Mouse (Mus musculus) heart, embryonic 11.5 days (tissue): ENCODE data around the gene Snrnp25. TPM values are rescaled to one million over a fixed set of nuclear protein-coding genes. Genes with fewer than 3 reads are reported as not detected.
"Not testable (repeated sequence)": the region's sequence is repeated elsewhere in the genome, so short reads cannot be mapped to it uniquely, and the experiment has no call there.

ENCODE experiments used
- ATAC-seq: fragments of 200-750 bp; cut with Nextera tagmentation; replicated peaks from 2 replicates; pipeline ENCODE4 v1.8.0; 2017; ENCODE audit warnings: moderate library complexity; ENCODE audit not compliant: insufficient number of reproducible peaks, low FRiP score, low TSS enrichment
- H3K27ac ChIP-seq: fragments of 300-500 bp; sonication (generic); 2 replicates; pipeline ENCODE4 v1.5.1; 2014; ENCODE audit warnings: mild to moderate bottlenecking, low read depth, low read length
- H3K27me3 ChIP-seq: fragments of 300-500 bp; sonication (generic); 2 replicates; pipeline ENCODE4 v1.6.1; 2014; ENCODE audit warnings: mild to moderate bottlenecking, low read length, mixed read lengths; ENCODE audit not compliant: control insufficient read depth, insufficient read depth
- H3K36me3 ChIP-seq: fragments of 300-500 bp; sonication (generic); 2 replicates; pipeline ENCODE4 v1.6.1; 2014; ENCODE audit warnings: mild to moderate bottlenecking, low read length, moderate library complexity, mixed read lengths; ENCODE audit not compliant: control insufficient read depth, insufficient read depth
- H3K4me1 ChIP-seq: fragments of 300-500 bp; sonication (generic); 2 replicates; pipeline ENCODE4 v1.6.1; 2014; ENCODE audit warnings: low read length; ENCODE audit not compliant: control insufficient read depth, insufficient read depth
- H3K4me2 ChIP-seq: fragments of 300-500 bp; sonication (generic); 2 replicates; pipeline ENCODE4 v1.6.1; 2014; ENCODE audit warnings: mild to moderate bottlenecking, moderate library complexity
- H3K4me3 ChIP-seq: fragments of 300-500 bp; sonication (generic); 2 replicates; pipeline ENCODE4 v1.5.1; 2014; ENCODE audit warnings: low read depth, low read length
- H3K9ac ChIP-seq: fragments of 300-500 bp; sonication (generic); 2 replicates; pipeline ENCODE4 v1.6.1; 2014; ENCODE audit warnings: mild to moderate bottlenecking, low read depth, low read length, moderate library complexity
- H3K9me3 ChIP-seq: fragments of 300-500 bp; sonication (generic); replicated peaks from 2 replicates; pipeline ENCODE4 v1.6.1; 2016; ENCODE audit warnings: low read length; ENCODE audit not compliant: control insufficient read depth
- WGBS: fragments of 180-500 bp; shearing (Covaris S2); extraction: QIAGEN DNeasy Blood & Tissue Kit; methylation state at CpG from one replicate; pipeline ENCODE4 v1.1.7; 2014; ENCODE audit not compliant: insufficient replicate concordance; 5-methylcytosine and 5-hydroxymethylcytosine counted together
- polyA plus RNA-seq: library from polyadenylated mRNA; unstranded; fragments of >200 nt; fragmentation: Nextera tagmentation; extraction: Ambion mirVana; gene quantifications from 2 replicates; pipeline ENCODE4 v1.2.1, GENCODE M21; 2014

The Snrnp25 gene
- polyA plus RNA-seq, 1 experiment from 2014 or later: 72.2 TPM

DNA sequence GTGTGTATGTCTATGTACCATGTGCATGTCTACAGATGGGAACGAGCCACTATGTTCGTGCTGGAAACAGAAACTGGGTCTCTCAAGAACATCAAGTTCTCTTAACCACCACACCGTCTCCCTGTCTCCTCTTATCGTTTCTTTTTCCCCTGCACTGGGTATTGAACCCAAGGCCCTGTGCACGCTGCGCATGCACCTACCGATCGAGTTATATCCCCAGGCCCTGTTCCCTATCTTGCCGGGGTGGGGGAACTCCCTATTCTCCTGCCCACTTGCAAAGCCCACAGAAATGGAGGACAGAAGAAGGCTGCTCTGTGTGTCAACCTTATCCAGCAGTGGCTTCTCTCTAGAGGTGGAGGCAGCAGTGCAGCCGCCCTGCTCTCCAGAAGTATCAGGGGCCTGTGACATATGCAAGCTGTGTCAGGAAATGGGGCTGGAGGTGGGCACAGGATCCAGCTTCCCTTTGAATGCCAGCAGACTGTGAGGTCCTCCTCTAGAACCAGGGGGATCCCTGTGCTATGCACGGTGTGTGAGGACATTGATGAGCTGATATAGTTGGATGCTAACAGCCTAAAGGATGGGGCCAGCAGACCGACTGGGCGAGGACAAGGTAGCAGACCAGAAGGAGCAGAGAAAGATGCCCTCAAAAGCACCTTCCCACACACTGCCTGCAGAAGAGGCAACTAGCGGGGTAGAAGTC is 6.8 kb upstream of the Snrnp25 start:
- WGBS: 63% methylated on average over 14 of the region's 14 CpGs
- no peak for ATAC-seq
- Histone ChIP-seq H3K4me3 (no peak overlapping the region), H3K9ac (no peak overlapping the region), H3K27me3 (0 out of 2 replicates have a peak, but pooled peaks cover 2% of the 10 kb centered on the region), H3K9me3 (no peaks in the 10 kb centered on the region), H3K4me2 (no peak overlapping the region), H3K36me3 (no peaks in the 10 kb centered on the region), H3K4me1 (peaks cover 12% of the 10 kb centered on the region), H3K27ac (no peak overlapping the region)

DNA sequence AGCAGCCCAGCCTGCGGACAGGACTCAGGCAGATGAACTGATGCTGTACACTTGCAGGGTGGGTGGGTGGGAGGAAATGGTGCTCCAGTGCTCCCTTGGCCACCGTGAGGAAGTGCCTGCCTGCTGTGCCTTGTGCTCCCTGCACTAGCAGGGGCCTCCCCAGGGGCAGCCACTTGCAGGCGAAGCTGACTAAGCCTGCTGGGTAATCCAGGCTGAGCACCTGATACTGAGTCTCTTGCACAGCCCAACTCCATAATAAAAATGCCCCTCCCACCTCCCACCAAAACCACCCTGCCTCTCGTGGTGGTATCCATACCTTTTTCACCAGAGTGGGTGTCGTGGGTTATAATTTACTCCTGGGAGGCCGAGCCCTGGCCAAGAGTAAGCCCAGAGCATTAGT is 6.0 kb upstream of the Snrnp25 start:
- 44% methylated on average over 6 of the region's 6 CpGs for WGBS
- Histone ChIP-seq H3K4me2 (no peak overlapping the region), H3K4me3 (no peak overlapping the region), H3K36me3 (no peaks in the 10 kb centered on the region), H3K27me3 (0 out of 2 replicates have a peak, but pooled peaks cover 2% of the 10 kb centered on the region), H3K9ac (no peak overlapping the region), H3K27ac (no peak overlapping the region), H3K9me3 (no peaks in the 10 kb centered on the region), H3K4me1 (peaks cover 12% of the 10 kb centered on the region)
- no peak for ATAC-seq

DNA sequence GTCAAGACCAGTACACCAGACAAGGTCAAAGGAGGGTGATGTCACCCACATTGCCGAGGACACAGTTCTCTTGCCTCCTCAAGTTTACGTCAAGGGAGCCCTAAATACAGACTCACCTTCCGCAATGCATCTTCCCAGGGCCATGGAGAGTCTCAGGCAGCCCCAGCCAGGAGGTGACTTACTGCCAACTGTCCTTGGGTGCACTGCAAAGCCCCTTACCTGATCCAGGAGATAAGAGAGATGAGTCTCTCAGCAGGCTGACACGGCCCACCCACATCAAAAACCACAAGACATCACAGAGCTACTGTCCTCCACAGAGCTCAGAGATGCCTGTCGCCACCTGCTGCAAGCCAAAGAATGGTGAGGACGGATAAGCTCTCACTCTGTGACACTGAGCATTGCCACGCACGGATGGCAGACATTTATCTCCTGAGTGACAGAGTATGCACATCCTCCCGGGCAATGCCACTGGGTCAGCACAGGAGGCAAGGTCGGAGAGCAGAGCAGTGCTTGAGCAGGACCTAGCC is 5.1 kb upstream of the Snrnp25 start, which contains the start of gene Il9r:
Gene Il9r, minus strand, starts transcription at position 205 of the 527 bp plus-strand sequence.
- no peaks in the 10 kb centered on the region for H3K9me3 ChIP-seq
- H3K27ac ChIP-seq: no peak within 1 kb of the TSS
- peaks cover 16% of the 10 kb centered on the region for H3K4me1 ChIP-seq
- H3K9ac ChIP-seq: no peak within 1 kb of the TSS
- H3K4me2 ChIP-seq: no peak within 1 kb of the TSS
- no peak within 1 kb of the TSS for H3K4me3 ChIP-seq
- H3K27me3 ChIP-seq: 0 out of 2 replicates have a peak, but pooled peaks cover 2% of the 10 kb centered on the region
- WGBS: 34% methylated on average over 10 of the region's 10 CpGs
- ATAC-seq: no peak
- H3K36me3 ChIP-seq: no peaks in the 10 kb centered on the region

DNA sequence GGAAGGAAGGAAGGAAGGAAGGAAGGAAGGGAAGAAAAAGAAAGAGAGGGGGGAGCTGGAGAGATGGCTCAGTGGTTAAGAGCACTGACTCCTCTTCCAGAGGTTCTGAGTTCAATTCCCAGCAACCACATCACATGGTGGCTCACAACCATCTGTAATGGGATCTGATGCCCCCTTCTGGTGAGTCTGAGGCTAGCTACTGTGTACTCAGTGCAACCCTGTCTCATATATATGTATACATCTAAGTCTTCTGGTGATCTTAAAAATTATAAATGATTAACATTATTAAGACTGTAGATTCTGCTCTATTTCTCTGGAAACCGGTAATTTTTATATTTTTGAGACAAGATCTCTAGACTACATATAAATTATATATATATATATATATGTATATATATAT is 4.2 kb upstream of the Snrnp25 start:
- H3K27me3 ChIP-seq, H3K9ac ChIP-seq, H3K4me2 ChIP-seq, ATAC-seq, H3K4me3 ChIP-seq, H3K9me3 ChIP-seq, H3K27ac ChIP-seq, H3K36me3 ChIP-seq: not testable (repeated sequence)
- peaks cover 18% of the 10 kb centered on the region for H3K4me1 ChIP-seq
- WGBS: 53% methylated on average over 1 of the region's 1 CpGs

DNA sequence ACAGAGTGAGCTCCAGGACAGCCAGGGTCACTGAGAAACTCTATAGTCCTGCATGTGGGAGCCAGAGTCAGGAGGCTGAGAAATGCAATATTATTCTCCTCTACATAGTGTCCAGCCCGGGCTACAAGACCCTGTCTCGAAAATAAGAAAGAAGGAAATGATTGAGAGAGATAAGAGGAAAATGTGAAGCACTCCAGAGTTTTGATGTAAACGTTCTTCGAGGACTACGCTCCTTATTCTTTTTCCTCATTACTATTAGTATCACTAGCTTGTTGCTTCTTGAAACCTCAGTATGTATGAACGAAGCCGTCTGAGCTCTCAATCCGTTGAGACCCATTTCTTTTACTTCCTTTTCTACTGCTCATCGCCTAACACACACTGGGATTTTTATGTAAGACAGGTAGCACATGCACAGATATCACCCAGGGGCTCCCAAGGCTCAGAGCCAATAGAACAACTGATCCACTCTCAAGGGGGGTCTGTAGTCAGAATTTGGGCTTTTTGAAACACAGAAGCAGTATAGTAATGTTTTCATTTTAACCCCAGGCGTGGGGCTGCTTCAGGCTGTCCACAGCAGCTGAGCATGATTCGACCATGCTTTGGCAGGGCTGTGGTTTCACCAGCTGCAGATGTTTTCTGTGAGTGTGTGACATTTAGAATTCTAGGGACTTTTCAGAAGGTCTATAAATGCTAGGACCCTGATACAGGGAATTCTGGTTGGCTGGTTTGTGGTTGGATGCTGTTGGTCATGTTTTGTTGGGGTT is 3.1 kb upstream of the Snrnp25 start:
- H3K9ac ChIP-seq: no peak overlapping the region
- no peak for ATAC-seq
- H3K4me1 ChIP-seq: peaks cover 17% of the 10 kb centered on the region
- H3K9me3 ChIP-seq: no peaks in the 10 kb centered on the region
- no peak overlapping the region for H3K27ac ChIP-seq
- H3K4me2 ChIP-seq: no peak overlapping the region
- H3K36me3 ChIP-seq: no peaks in the 10 kb centered on the region
- 0 out of 2 replicates have a peak, but pooled peaks cover 2% of the 10 kb centered on the region for H3K27me3 ChIP-seq
- WGBS: 71% methylated on average over 11 of the region's 11 CpGs
- H3K4me3 ChIP-seq: no peak overlapping the region

DNA sequence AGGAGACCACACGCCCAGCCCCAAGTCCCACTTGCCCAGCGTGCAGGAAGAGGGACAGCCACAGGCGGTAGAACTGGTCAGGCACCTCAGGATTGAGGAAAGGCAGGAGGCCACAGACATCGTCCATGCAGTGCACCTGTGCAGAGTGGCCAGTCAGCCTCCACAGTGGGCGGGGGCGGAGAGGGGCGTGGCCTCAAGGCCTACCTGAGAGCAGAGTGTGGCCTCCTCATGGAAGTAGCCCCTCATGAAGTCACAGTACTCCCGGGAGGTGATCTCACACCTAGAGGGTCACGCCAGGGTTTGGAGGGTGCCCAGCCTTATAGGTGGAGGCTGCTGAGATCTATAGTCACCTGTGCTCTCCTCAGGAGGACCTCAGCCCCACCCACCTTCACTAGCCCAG is 5.4 kb downstream of the Snrnp25 start:
- H3K9me3 ChIP-seq: no peaks in the 10 kb centered on the region
- no peak overlapping the region for H3K9ac ChIP-seq
- H3K27ac ChIP-seq: no peak overlapping the region
- H3K4me1 ChIP-seq: peaks cover 6% of the 10 kb centered on the region; the same call in 1 of the 2 replicates
- H3K4me3 ChIP-seq: no peak overlapping the region
- 80% methylated on average over 9 of the region's 9 CpGs for WGBS
- no peak overlapping the region for H3K4me2 ChIP-seq
- H3K27me3 ChIP-seq: no peaks in the 10 kb centered on the region
- H3K36me3 ChIP-seq: peaks cover 27% of the 10 kb centered on the region
- no peak for ATAC-seq

DNA sequence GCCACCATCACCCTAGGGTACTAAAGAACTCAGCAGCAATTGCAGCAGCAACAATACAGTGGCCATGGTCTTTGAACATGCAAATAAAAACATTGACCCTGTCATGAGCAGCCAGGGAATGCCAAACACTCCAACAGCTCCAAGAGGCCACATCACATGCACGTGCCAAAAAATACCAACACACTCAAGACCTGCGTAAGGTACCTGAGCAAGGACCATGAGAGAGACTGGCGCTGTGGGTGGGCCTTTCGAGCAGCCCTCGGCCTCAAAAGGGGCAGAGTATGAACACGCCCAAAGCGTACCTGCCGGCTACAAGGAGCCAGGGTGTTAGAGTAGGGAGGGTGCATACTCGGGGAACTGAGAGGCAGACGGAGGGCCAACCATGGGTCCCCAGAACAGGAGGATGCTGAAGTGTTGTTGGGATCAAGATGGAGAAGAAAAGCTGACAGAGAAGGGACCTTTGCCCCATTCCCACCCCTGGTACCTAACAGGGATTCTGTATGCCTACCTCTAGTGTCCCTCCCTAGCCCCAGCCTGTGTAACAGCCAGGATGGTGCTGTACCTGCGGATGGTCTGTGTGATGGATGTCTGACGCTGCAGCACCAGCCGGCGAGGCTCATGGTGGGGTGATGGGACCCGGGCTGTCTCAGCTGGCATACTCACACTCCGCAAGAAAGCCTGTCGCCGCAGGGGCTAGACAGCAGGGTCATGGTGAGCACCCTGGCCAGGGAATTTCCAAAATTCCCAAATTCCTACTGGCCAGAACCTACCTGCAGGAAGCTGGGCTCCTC is 10.4 kb downstream of the Snrnp25 start:
- Histone ChIP-seq H3K36me3 (peaks cover 22% of the 10 kb centered on the region), H3K9ac (no peak overlapping the region), H3K9me3 (no peaks in the 10 kb centered on the region), H3K27ac (no peak overlapping the region), H3K4me1 (peaks cover 16% of the 10 kb centered on the region), H3K4me2 (no peak overlapping the region), H3K4me3 (no peak overlapping the region), H3K27me3 (no peaks in the 10 kb centered on the region)
- 90% methylated on average over 18 of the region's 18 CpGs for WGBS
- no peak for ATAC-seq

DNA sequence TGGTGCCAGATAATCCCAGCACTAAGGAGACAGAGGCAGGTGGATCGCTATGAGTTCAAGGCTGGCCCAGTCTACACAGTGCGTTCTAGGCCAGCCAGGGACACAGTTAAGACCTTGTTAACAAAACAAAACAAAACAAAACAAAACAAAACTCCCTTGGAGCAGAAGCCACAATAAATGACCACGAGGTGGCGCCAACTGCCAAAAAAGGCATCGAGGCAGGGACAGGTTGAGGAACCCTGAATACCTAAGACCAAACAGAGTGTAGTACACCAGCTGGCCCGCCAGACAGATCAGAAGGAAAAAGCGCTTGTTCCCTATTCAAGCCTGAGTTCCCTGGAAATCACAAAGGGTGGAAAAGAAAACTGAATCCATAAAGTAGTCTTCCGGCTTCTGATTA is 11.6 kb downstream of the Snrnp25 start:
- no peak for ATAC-seq

More for the DNA sequence above, 11.6 kb downstream of the Snrnp25 start:
- Histone ChIP-seq H3K27ac (no peak overlapping the region), H3K9me3 (no peaks in the 10 kb centered on the region), H3K4me1 (peaks cover 21% of the 10 kb centered on the region), H3K36me3 (peaks cover 13% of the 10 kb centered on the region), H3K4me3 (no peak overlapping the region), H3K9ac (peak overlapping the region; percentile 39; the same call in 1 of the 2 replicates), H3K27me3 (no peaks in the 10 kb centered on the region), H3K4me2 (no peak overlapping the region)
- WGBS: 29% methylated on average over 8 of the region's 8 CpGs
